Mouse (Mus musculus) stomach, postnatal 0 days (tissue): ENCODE results near the gene Man2a1.

Source experiments
- CTCF ChIP-seq: IDR thresholded peaks from 2 replicates; pipeline ENCODE4 v1.5.1; 2016; ENCODE audit warnings: antibody characterized with exemption, low read depth, mild to moderate bottlenecking, moderate library complexity
- EP300 ChIP-seq: optimal IDR thresholded peaks from 2 replicates; pipeline ENCODE3; 2016; ENCODE audit warnings: antibody characterized with exemption

GRCm38 (mm10) chr17:64609741-64610140 lies 9.2 kb downstream of the Man2a1 start:
- TF ChIP-seq CTCF = no peak
- no peak for TF ChIP-seq EP300
